Mouse (Mus musculus) limb, embryonic 11.5 days (tissue): ENCODE measurements at regions not wholly inside any gene's neighbourhood (a gene's known extent, or its start where the extent isn't known, plus 50 kb on each side); places are given as distances from the start of the nearest gene placed in this dataset.

Experiments
- ATAC-seq: fragments of 200-750 bp; cut with Nextera tagmentation; 2 replicates; pipeline ENCODE4 v1.8.0; 2017; ENCODE audit warnings: low read depth; ENCODE audit not compliant: insufficient number of reproducible peaks, low FRiP score, low TSS enrichment
- DNase-seq: peaks from one replicate; pipeline ENCODE4 v3.0.0-alpha.2; 2015; ENCODE audit warnings: low spot score
- H3K27ac ChIP-seq: fragments of 300-500 bp; sonication (generic); replicated peaks from 2 replicates; pipeline ENCODE4 v1.5.1; 2014; ENCODE audit warnings: low read depth, mild to moderate bottlenecking, low read length
- H3K27me3 ChIP-seq: fragments of 300-500 bp; sonication (generic); 2 replicates; pipeline ENCODE4 v1.6.1; 2014; ENCODE audit warnings: mild to moderate bottlenecking, low read length, mixed read lengths; ENCODE audit not compliant: control insufficient read depth, insufficient read depth
- H3K36me3 ChIP-seq: fragments of 300-500 bp; sonication (generic); 2 replicates; pipeline ENCODE4 v1.6.1; 2014; ENCODE audit warnings: mild to moderate bottlenecking, low read length, moderate library complexity, mixed read lengths; ENCODE audit not compliant: control insufficient read depth, insufficient read depth
- H3K4me1 ChIP-seq: fragments of 300-500 bp; sonication (generic); 2 replicates; pipeline ENCODE4 v1.6.1; 2014; ENCODE audit warnings: low read length, mixed read lengths; ENCODE audit not compliant: control insufficient read depth, insufficient read depth
- H3K4me2 ChIP-seq: fragments of 300-500 bp; sonication (generic); 2 replicates; pipeline ENCODE4 v1.6.1; 2014; ENCODE audit warnings: low read depth, mild to moderate bottlenecking, moderate library complexity; ENCODE audit not compliant: severe bottlenecking
- H3K4me3 ChIP-seq: fragments of 300-500 bp; sonication (generic); 2 replicates; pipeline ENCODE4 v1.5.1; 2014; ENCODE audit warnings: low read depth, low read length
- H3K9ac ChIP-seq: fragments of 300-500 bp; sonication (generic); 2 replicates; pipeline ENCODE4 v1.6.1; 2014; ENCODE audit warnings: mild to moderate bottlenecking, low read length
- H3K9me3 ChIP-seq: fragments of 300-500 bp; sonication (generic); 2 replicates; pipeline ENCODE4 v1.6.1; 2016; ENCODE audit warnings: low read length; ENCODE audit not compliant: control insufficient read depth
- WGBS: fragments of 180-500 bp; shearing (Covaris S2); extraction: QIAGEN DNeasy Blood & Tissue Kit; methylation state at CpG from one replicate; pipeline ENCODE4 v1.1.7; 2014; 5-methylcytosine and 5-hydroxymethylcytosine counted together

- H3K9me3 ChIP-seq = no peaks in the 10 kb centered on the region
- no peak overlapping the region for H3K9ac ChIP-seq
- DNase-seq = no peak
- H3K27me3 ChIP-seq = no peaks in the 10 kb centered on the region
- H3K4me1 ChIP-seq = no peaks in the 10 kb centered on the region
- H3K4me3 ChIP-seq = no peak overlapping the region
- no peak overlapping the region for H3K27ac ChIP-seq
- H3K4me2 ChIP-seq = no peak overlapping the region
- ATAC-seq = no peak
- WGBS = 83% methylated on average over 8 of the region's 8 CpGs
- H3K36me3 ChIP-seq = no peaks in the 10 kb centered on the region
These were observed 66.3 kb upstream of the Rpl34 start for GRCm38 (mm10) chr3:130796531-130796930.

- Histone ChIP-seq H3K4me1 (no peaks in the 10 kb centered on the region), H3K27me3 (no peaks in the 10 kb centered on the region), H3K9me3 (no peaks in the 10 kb centered on the region), H3K27ac (no peak overlapping the region), H3K4me3 (no peak overlapping the region), H3K36me3 (no peaks in the 10 kb centered on the region), H3K4me2 (no peak overlapping the region), H3K9ac (no peak overlapping the region)
- WGBS = 43% methylated on average over 4 of the region's 4 CpGs
- ATAC-seq (no peak), DNase-seq (no peak)
These were observed 65.2 kb upstream of the Rpl34 start for GRCm38 (mm10) chr3:130795396-130795795.

GRCm38 (mm10) chr3:130794142-130794925 is 64.1 kb upstream of the Rpl34 start:
- Histone ChIP-seq H3K9me3 (no peaks in the 10 kb centered on the region), H3K36me3 (no peaks in the 10 kb centered on the region), H3K4me3 (no peak overlapping the region), H3K9ac (no peak overlapping the region), H3K27ac (no peak overlapping the region), H3K4me1 (no peaks in the 10 kb centered on the region), H3K27me3 (no peaks in the 10 kb centered on the region), H3K4me2 (no peak overlapping the region)
- WGBS = 37% methylated on average over 12 of the region's 13 CpGs
- DNase-seq = no peak
- ATAC-seq = no peak

GRCm38 (mm10) chr3:130780706-130781240 is 50.6 kb upstream of the Rpl34 start:
- DNase-seq = no peak
- no peaks in the 10 kb centered on the region for H3K27me3 ChIP-seq
- H3K9me3 ChIP-seq = no peaks in the 10 kb centered on the region
- no peak overlapping the region for H3K9ac ChIP-seq
- ATAC-seq = no peak
- H3K36me3 ChIP-seq = no peaks in the 10 kb centered on the region
- H3K27ac ChIP-seq = no peak overlapping the region; the same call in 1 of the 2 replicates
- WGBS = 59% methylated on average over 11 of the region's 11 CpGs
- no peak overlapping the region for H3K4me2 ChIP-seq
- no peak overlapping the region for H3K4me3 ChIP-seq
- H3K4me1 ChIP-seq = no peaks in the 10 kb centered on the region
